Mouse (Mus musculus) heart, embryonic 16.5 days (tissue): ENCODE data around the gene Itga4. TPM values are rescaled to one million over a fixed set of nuclear protein-coding genes. Genes with fewer than 3 reads are reported as not detected.

Source experiments
- ATAC-seq: fragments of 200-750 bp; cut with Nextera tagmentation; replicated peaks from 2 replicates; pipeline ENCODE4 v1.8.0; 2017; ENCODE audit warnings: moderate number of reproducible peaks; ENCODE audit not compliant: insufficient read depth, low FRiP score; ENCODE audit errors: extremely low read depth
- H3K27ac ChIP-seq: fragments of 300-500 bp; sonication (generic); 2 replicates; pipeline ENCODE4 v1.5.1; 2014; ENCODE audit warnings: mild to moderate bottlenecking, low read length, control low read depth, moderate library complexity
- H3K27me3 ChIP-seq: fragments of 300-500 bp; sonication (generic); 2 replicates; pipeline ENCODE4 v1.6.1; 2014; ENCODE audit warnings: low read length, mixed read lengths; ENCODE audit not compliant: control insufficient read depth, insufficient read depth
- H3K36me3 ChIP-seq: fragments of 300-500 bp; sonication (generic); 2 replicates; pipeline ENCODE4 v1.6.1; 2014; ENCODE audit not compliant: control insufficient read depth, insufficient read depth
- H3K4me1 ChIP-seq: fragments of 300-500 bp; sonication (generic); 2 replicates; pipeline ENCODE4 v1.6.1; 2014; ENCODE audit warnings: low read length, mixed read lengths; ENCODE audit not compliant: control insufficient read depth, insufficient read depth
- H3K4me2 ChIP-seq: fragments of 300-500 bp; sonication (generic); 2 replicates; pipeline ENCODE4 v1.6.1; 2014; ENCODE audit warnings: low read depth, mild to moderate bottlenecking, control low read depth, low read length
- H3K4me3 ChIP-seq: fragments of 300-500 bp; sonication (generic); 2 replicates; pipeline ENCODE4 v1.5.1; 2014; ENCODE audit warnings: mild to moderate bottlenecking, control low read depth, low read length
- H3K9ac ChIP-seq: fragments of 300-500 bp; sonication (generic); 2 replicates; pipeline ENCODE4 v1.6.1; 2014; ENCODE audit warnings: low read length, control low read depth
- H3K9me3 ChIP-seq: fragments of 300-500 bp; sonication (generic); replicated peaks from 2 replicates; pipeline ENCODE4 v1.6.1; 2016; ENCODE audit warnings: low read length; ENCODE audit not compliant: control insufficient read depth
- WGBS: fragments of 180-500 bp; shearing (Covaris S2); extraction: QIAGEN DNeasy Blood & Tissue Kit; methylation state at CpG from one replicate; pipeline ENCODE4 v1.1.7; 2014; 5-methylcytosine and 5-hydroxymethylcytosine counted together
- polyA plus RNA-seq: library from polyadenylated mRNA; unstranded; fragments of >200 nt; fragmentation: Nextera tagmentation; extraction: Ambion mirVana; gene quantifications from 2 replicates; pipeline ENCODE4 v1.2.1, GENCODE M21; 2015

The Itga4 gene
- polyA plus RNA-seq = 4.0 and 7.5 TPM in 2 replicates

GRCm38 (mm10) chr2:79255192-79256000, at the start of gene Itga4:
TSS of gene Itga4 (plus strand) at chr2:79255426.
- Histone ChIP-seq H3K36me3 (no peaks in the 10 kb centered on the region), H3K4me2 (peak within 1 kb of the TSS; percentile 72), H3K27ac (peak within 1 kb of the TSS; percentile 56), H3K9me3 (no peaks in the 10 kb centered on the region), H3K9ac (peak within 1 kb of the TSS; percentile 64), H3K4me3 (peak within 1 kb of the TSS; percentile 63), H3K4me1 (0 out of 2 replicates have a peak, but pooled peaks cover 3% of the 10 kb centered on the region), H3K27me3 (no peaks in the 10 kb centered on the region; the same call in 1 of the 2 replicates)
- WGBS = under 1% methylated on average over 41 of the region's 41 CpGs
- peak; percentile 65 for ATAC-seq

- Histone ChIP-seq H3K36me3 (no peaks in the 10 kb centered on the region), H3K4me3 (no peak overlapping the region), H3K27me3 (no peaks in the 10 kb centered on the region), H3K9me3 (no peaks in the 10 kb centered on the region), H3K27ac (no peak overlapping the region), H3K4me2 (no peak overlapping the region), H3K4me1 (no peaks in the 10 kb centered on the region), H3K9ac (no peak overlapping the region)
- 75% methylated on average over 4 of the region's 4 CpGs for WGBS
- ATAC-seq = no peak
These were observed 49.0 kb upstream of the Itga4 start for GRCm38 (mm10) chr2:79206191-79206755.

GRCm38 (mm10) chr2:79214982-79215381, 40.2 kb upstream of the Itga4 start:
- H3K4me3 ChIP-seq = no peak overlapping the region
- ATAC-seq = no peak
- no peaks in the 10 kb centered on the region for H3K36me3 ChIP-seq
- H3K4me2 ChIP-seq = no peak overlapping the region
- no peak overlapping the region for H3K9ac ChIP-seq
- H3K9me3 ChIP-seq = no peaks in the 10 kb centered on the region
- H3K4me1 ChIP-seq = no peaks in the 10 kb centered on the region
- H3K27ac ChIP-seq = no peak overlapping the region
- H3K27me3 ChIP-seq = no peaks in the 10 kb centered on the region

- H3K36me3 ChIP-seq = no peaks in the 10 kb centered on the region
- H3K4me3 ChIP-seq = no peak overlapping the region
- H3K27me3 ChIP-seq = no peaks in the 10 kb centered on the region
- H3K4me1 ChIP-seq = no peaks in the 10 kb centered on the region
- ATAC-seq = no peak
- no peak overlapping the region for H3K4me2 ChIP-seq
- H3K27ac ChIP-seq = no peak overlapping the region
- 76% methylated on average over 3 of the region's 3 CpGs for WGBS
- H3K9ac ChIP-seq = no peak overlapping the region
- H3K9me3 ChIP-seq = no peaks in the 10 kb centered on the region
These were observed 39.7 kb upstream of the Itga4 start for GRCm38 (mm10) chr2:79215479-79215878.

- 59% methylated on average over 3 of the region's 3 CpGs for WGBS
- Histone ChIP-seq H3K4me1 (no peaks in the 10 kb centered on the region), H3K9me3 (no peaks in the 10 kb centered on the region), H3K27ac (no peak overlapping the region), H3K9ac (no peak overlapping the region), H3K27me3 (no peaks in the 10 kb centered on the region), H3K4me3 (no peak overlapping the region), H3K4me2 (no peak overlapping the region), H3K36me3 (no peaks in the 10 kb centered on the region)
- ATAC-seq = no peak
These were observed 30.4 kb upstream of the Itga4 start for GRCm38 (mm10) chr2:79224714-79225426.

GRCm38 (mm10) chr2:79227805-79228241, 27.4 kb upstream of the Itga4 start:
- Histone ChIP-seq H3K36me3 (no peaks in the 10 kb centered on the region), H3K4me1 (no peaks in the 10 kb centered on the region), H3K9ac (no peak overlapping the region), H3K4me3 (no peak overlapping the region), H3K27me3 (no peaks in the 10 kb centered on the region), H3K27ac (no peak overlapping the region), H3K9me3 (peaks cover 3% of the 10 kb centered on the region; the same call in 1 of the 2 replicates), H3K4me2 (no peak overlapping the region)
- WGBS = 72% methylated on average over 4 of the region's 4 CpGs
- no peak for ATAC-seq

- Histone ChIP-seq H3K27ac (no peak overlapping the region), H3K9ac (no peak overlapping the region), H3K4me3 (no peak overlapping the region), H3K4me1 (no peaks in the 10 kb centered on the region), H3K27me3 (no peaks in the 10 kb centered on the region), H3K4me2 (no peak overlapping the region), H3K36me3 (no peaks in the 10 kb centered on the region), H3K9me3 (peaks cover 3% of the 10 kb centered on the region; the same call in 1 of the 2 replicates)
- ATAC-seq = peak; percentile 49; the same call in 1 of the 2 replicates
- 87% methylated on average over 4 of the region's 4 CpGs for WGBS
These were observed 23.9 kb upstream of the Itga4 start for GRCm38 (mm10) chr2:79231056-79231949.

GRCm38 (mm10) chr2:79235767-79236487, 19.3 kb upstream of the Itga4 start:
- no peak for ATAC-seq
- Histone ChIP-seq H3K4me1 (no peaks in the 10 kb centered on the region), H3K9ac (no peak overlapping the region), H3K36me3 (no peaks in the 10 kb centered on the region), H3K27me3 (no peaks in the 10 kb centered on the region), H3K4me2 (no peak overlapping the region), H3K9me3 (no peaks in the 10 kb centered on the region), H3K4me3 (no peak overlapping the region), H3K27ac (no peak overlapping the region)
- WGBS = 79% methylated on average over 8 of the region's 8 CpGs
